Mouse (Mus musculus): ENCODE measurements around the gene Nav2. TPM values are rescaled to one million over a fixed set of nuclear protein-coding genes. Genes with fewer than 3 reads are reported as not detected.

Gene Nav2
- total and polyA plus RNA-seq, 2 experiments from 2014 or later = 16.3 to 44.0 TPM

- Histone ChIP-seq H3K36me3 (ENCODE audit: insufficient read depth) (no peaks in the 10 kb centered on the region), H3K9ac (no peak overlapping the region), H3K4me1 (ENCODE audit: insufficient read depth) (peaks cover 21% of the 10 kb centered on the region; the same call in 1 of the 2 replicates), H3K4me2 (ENCODE audit: low read depth) (no peak overlapping the region), H3K9me3 (ENCODE audit: low read length) (no peaks in the 10 kb centered on the region), H3K27ac (ENCODE audit: low read depth, low read length) (no peak overlapping the region), H3K4me3 (ENCODE audit: low read depth, low read length) (no peak overlapping the region), H3K27me3 (ENCODE audit: insufficient read depth, low read length) (no peaks in the 10 kb centered on the region)
- TF ChIP-seq CTCF (IDR thresholded peaks at IDR 0.05; ENCODE audit: low read depth) = no peak
- ATAC-seq (no peak), DNase-seq (no peak)
- 72% methylated on average over 15 of the region's 15 CpGs for WGBS
Measured at GRCm38 (mm10) chr7:49088198-49088912, 179.8 kb downstream of the Nav2 start.

DNA sequence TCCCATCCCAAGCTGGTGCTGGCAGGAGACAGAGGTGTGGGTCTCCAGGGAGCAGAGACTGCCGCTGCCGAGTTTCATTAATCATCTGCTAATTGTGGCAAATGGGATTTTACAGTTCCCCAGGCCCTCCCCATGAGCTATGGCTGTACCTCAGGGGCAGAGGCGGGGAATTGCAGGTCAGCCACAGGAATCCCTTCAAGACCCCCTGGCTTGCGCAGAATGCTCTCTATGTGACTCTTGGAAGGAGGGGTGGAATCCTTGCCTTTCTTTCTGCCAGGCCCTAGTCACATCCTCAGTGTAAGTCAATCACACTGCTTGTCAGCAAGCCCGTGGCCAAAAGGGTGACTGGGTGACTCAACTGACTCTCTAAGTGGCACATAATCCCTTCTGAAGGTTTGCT, 182.9 kb downstream of the Nav2 start:
- H3K4me2 ChIP-seq (ENCODE audit: low read depth) = no peak overlapping the region
- DNase-seq = no peak
- H3K9ac ChIP-seq = no peak overlapping the region
- no peaks in the 10 kb centered on the region for H3K27me3 ChIP-seq (ENCODE audit: insufficient read depth, low read length)
- H3K4me3 ChIP-seq (ENCODE audit: low read depth, low read length) = no peak overlapping the region
- no peak for ATAC-seq
- 55% methylated on average over 5 of the region's 5 CpGs for WGBS
- H3K9me3 ChIP-seq (ENCODE audit: low read length) = no peaks in the 10 kb centered on the region
- H3K4me1 ChIP-seq (ENCODE audit: insufficient read depth) = peaks cover 10% of the 10 kb centered on the region; the same call in 1 of the 2 replicates
- no peak overlapping the region for H3K27ac ChIP-seq (ENCODE audit: low read depth, low read length)
- H3K36me3 ChIP-seq (ENCODE audit: insufficient read depth) = no peaks in the 10 kb centered on the region
- no peak for TF ChIP-seq CTCF (IDR thresholded peaks at IDR 0.05; ENCODE audit: low read depth)

DNA sequence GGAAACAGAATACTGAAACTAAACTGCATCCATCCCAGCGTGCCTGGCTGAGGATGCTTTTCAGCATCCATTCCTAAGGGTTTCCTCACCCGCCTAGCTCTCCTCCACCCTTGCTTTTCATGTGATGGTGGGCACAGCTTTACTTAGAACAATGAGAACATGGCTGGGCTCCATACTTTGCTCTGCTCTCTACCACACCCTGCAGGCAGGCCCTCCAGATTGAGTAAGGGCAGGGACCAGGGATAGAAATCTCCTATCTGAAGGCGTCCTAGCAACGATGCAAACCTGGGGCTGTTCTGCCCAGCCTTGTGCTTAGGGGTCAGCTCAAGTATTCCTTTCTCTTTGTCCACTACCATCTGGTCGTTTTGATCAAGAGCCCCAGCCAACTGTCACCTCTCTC, 183.4 kb downstream of the Nav2 start:
- Histone ChIP-seq H3K27me3 (ENCODE audit: insufficient read depth, low read length) (no peaks in the 10 kb centered on the region), H3K27ac (ENCODE audit: low read depth, low read length) (no peak overlapping the region), H3K36me3 (ENCODE audit: insufficient read depth) (no peaks in the 10 kb centered on the region), H3K9me3 (ENCODE audit: low read length) (no peaks in the 10 kb centered on the region), H3K4me1 (ENCODE audit: insufficient read depth) (0 out of 2 replicates have a peak, but pooled peaks cover 5% of the 10 kb centered on the region), H3K4me2 (ENCODE audit: low read depth) (no peak overlapping the region), H3K4me3 (ENCODE audit: low read depth, low read length) (no peak overlapping the region), H3K9ac (no peak overlapping the region)
- TF ChIP-seq CTCF (IDR thresholded peaks at IDR 0.05; ENCODE audit: low read depth) = 0 out of 2 replicates have a peak, but pooled peaks have one; percentile 8
- WGBS = 59% methylated on average over 5 of the region's 5 CpGs
- ATAC-seq = no peak
- no peak for DNase-seq

- Histone ChIP-seq H3K9me3 (ENCODE audit: low read length) (no peaks in the 10 kb centered on the region), H3K4me3 (ENCODE audit: low read depth, low read length) (no peak overlapping the region), H3K4me1 (ENCODE audit: insufficient read depth) (no peaks in the 10 kb centered on the region), H3K9ac (no peak overlapping the region), H3K4me2 (ENCODE audit: low read depth) (no peak overlapping the region), H3K27me3 (ENCODE audit: insufficient read depth, low read length) (no peaks in the 10 kb centered on the region), H3K36me3 (ENCODE audit: insufficient read depth) (no peaks in the 10 kb centered on the region), H3K27ac (ENCODE audit: low read depth, low read length) (no peak overlapping the region)
- TF ChIP-seq CTCF (IDR thresholded peaks at IDR 0.05; ENCODE audit: low read depth) = no peak
- no peak for ATAC-seq
- no peak for DNase-seq
- WGBS = 83% methylated on average over 6 of the region's 6 CpGs
Measured at GRCm38 (mm10) chr7:49093596-49093995, 185.1 kb downstream of the Nav2 start.

DNA sequence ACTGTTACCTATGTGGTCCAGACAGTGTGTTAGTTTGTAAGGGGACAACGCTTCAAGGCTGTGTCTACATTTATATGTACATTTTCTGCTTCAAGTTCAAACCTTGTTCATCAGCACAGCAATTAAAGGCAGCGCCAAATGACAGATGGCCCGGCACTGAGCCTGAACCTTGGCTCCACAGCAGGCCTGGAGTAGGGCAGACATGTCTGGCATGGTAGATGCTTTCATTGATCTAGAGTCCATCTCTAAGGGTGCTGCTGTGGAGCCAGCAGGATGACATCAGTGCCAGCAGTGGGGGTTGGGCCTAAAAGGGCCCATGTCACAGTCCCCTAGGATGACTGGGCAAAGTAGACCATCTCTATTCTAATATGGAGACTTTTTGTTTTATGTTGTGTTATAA, 186.0 kb downstream of the Nav2 start:
- 65% methylated on average over 3 of the region's 3 CpGs for WGBS
- TF ChIP-seq CTCF (IDR thresholded peaks at IDR 0.05; ENCODE audit: low read depth) = no peak
- ATAC-seq = peak; percentile 53

GRCm38 (mm10) chr7:49101291-49101690, 192.8 kb downstream of the Nav2 start:
- TF ChIP-seq CTCF (IDR thresholded peaks at IDR 0.05; ENCODE audit: low read depth) = no peak
- Histone ChIP-seq H3K27ac (ENCODE audit: low read depth, low read length) (no peak overlapping the region), H3K9ac (no peak overlapping the region), H3K4me1 (ENCODE audit: insufficient read depth) (no peaks in the 10 kb centered on the region), H3K4me2 (ENCODE audit: low read depth) (no peak overlapping the region), H3K9me3 (ENCODE audit: low read length) (no peaks in the 10 kb centered on the region), H3K4me3 (ENCODE audit: low read depth, low read length) (no peak overlapping the region), H3K36me3 (ENCODE audit: insufficient read depth) (no peaks in the 10 kb centered on the region), H3K27me3 (ENCODE audit: insufficient read depth, low read length) (no peaks in the 10 kb centered on the region)
- DNase-seq (no peak), ATAC-seq (no peak)
- 53% methylated on average over 1 of the region's 1 CpGs for whole genome bisulfite sequencing

More for the DNA sequence above, 186.0 kb downstream of the Nav2 start:
- Histone ChIP-seq H3K4me1 (ENCODE audit: insufficient read depth) (no peaks in the 10 kb centered on the region), H3K4me3 (ENCODE audit: low read depth, low read length) (no peak overlapping the region), H3K27me3 (ENCODE audit: insufficient read depth, low read length) (no peaks in the 10 kb centered on the region), H3K27ac (ENCODE audit: low read depth, low read length) (no peak overlapping the region), H3K4me2 (ENCODE audit: low read depth) (no peak overlapping the region), H3K9me3 (ENCODE audit: low read length) (no peaks in the 10 kb centered on the region), H3K36me3 (ENCODE audit: insufficient read depth) (no peaks in the 10 kb centered on the region), H3K9ac (no peak overlapping the region)
- DNase-seq = no peak

DNA sequence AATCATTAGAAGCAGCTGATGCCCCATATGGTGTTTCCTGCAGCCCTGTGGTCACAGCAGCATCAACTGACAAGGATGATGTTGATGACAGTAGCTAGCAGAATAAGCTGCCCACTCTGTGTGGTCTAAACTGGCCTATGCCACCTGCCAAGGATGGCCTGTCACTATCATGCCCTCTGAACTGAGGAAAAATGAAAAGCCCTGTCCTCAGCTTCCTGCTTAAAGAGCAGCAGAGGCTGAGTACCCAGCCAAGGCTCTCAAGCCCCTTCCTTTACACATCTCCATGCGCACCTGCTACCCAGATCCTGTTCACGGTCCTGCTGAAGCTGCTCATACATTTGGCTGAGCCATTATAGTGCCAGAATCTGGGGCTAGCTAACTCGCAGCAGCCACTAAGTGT, 193.7 kb downstream of the Nav2 start:
- no peak for TF ChIP-seq CTCF (IDR thresholded peaks at IDR 0.05; ENCODE audit: low read depth)
- no peak overlapping the region for H3K4me3 ChIP-seq (ENCODE audit: low read depth, low read length)
- H3K4me2 ChIP-seq (ENCODE audit: low read depth) = no peak overlapping the region
- H3K4me1 ChIP-seq (ENCODE audit: insufficient read depth) = no peaks in the 10 kb centered on the region
- H3K9me3 ChIP-seq (ENCODE audit: low read length) = no peaks in the 10 kb centered on the region
- no peaks in the 10 kb centered on the region for H3K27me3 ChIP-seq (ENCODE audit: insufficient read depth, low read length)
- ATAC-seq (no peak), DNase-seq (no peak)
- no peaks in the 10 kb centered on the region for H3K36me3 ChIP-seq (ENCODE audit: insufficient read depth)
- WGBS = 59% methylated on average over 3 of the region's 3 CpGs
- no peak overlapping the region for H3K27ac ChIP-seq (ENCODE audit: low read depth, low read length)
- H3K9ac ChIP-seq = no peak overlapping the region
